Mouse (Mus musculus): ENCODE measurements at regions not wholly inside any gene's neighbourhood (a gene's known extent, or its start where the extent isn't known, plus 50 kb on each side); places are given as distances from the start of the nearest gene placed in this dataset.

DNA sequence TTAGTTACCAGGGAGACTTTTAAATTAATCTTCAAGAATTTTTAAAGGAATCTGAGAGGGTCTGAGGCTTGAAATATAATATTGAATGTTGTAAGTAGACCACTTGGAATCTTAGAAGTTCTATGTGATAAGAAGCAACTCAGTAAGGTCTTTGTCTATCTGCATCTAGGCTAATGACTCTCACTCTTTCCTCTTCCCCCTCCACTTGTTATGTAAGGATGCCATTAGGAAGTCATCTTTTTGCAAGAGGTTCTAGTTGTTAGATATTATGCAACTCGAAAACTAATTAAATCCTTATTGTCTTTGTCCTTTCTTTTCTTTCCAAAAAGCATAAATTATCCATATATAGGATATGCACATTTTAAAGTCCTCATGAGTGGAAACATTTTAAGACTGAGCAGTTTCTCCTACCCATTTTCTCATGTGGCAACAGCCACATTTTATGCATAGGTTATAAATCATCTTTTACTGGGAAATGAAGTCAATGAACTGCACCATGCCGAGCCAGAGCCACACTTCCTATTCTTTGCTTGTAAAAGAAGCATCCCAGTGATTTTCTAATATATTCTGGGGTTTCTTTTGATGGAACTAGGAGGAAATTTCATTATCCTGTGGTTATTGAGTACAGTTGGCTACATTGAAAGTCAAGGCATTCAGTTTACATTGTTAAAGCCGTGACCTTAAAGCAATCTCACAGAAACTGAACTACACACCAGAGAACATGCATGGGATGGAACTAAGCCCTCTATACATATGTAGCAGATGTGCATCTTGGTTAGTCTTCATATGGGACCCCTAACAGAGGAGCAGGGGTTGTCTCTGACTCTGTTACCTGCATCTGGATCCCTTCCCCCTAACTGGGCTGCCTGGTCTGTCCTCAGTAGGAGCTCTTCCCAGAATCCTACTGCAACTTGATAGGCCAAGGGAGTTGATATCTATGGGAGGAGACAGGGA, 230.8 kb downstream of the Ahr start:
- no peak overlapping the region for H3K4me3 ChIP-seq
- no peaks in the 10 kb centered on the region for H3K9me3 ChIP-seq (replicated peaks)
- no peaks in the 10 kb centered on the region for H3K27me3 ChIP-seq (ENCODE audit: low read depth, poor library complexity, severe bottlenecking)
- no peaks in the 10 kb centered on the region for H3K4me1 ChIP-seq
- no peaks in the 10 kb centered on the region for H3K36me3 ChIP-seq
- no peak overlapping the region for H3K27ac ChIP-seq
- DNase-seq (ENCODE audit: low spot score), result no peak
- WGBS, result 79% methylated on average over 3 of the region's 3 CpGs

DNA sequence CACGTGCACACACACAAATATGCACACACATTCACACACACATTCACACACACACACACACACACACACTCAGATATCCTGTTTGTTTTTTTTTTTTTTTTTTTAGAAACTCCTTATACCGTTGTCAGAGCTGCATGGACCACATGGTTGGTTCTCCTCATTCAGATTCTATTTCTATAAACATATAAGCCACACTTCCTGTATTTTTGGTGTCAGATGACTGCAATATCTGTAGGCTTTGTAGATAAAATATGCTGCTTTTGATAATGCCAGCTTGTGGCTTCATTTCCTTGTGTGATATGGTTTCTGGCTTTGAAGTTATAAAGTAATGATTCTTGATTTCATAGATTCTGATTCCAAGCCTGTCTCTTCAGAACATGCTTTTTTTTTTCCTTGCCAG, 231.7 kb downstream of the Ahr start:
- no peak overlapping the region for H3K27ac ChIP-seq
- no peaks in the 10 kb centered on the region for H3K4me1 ChIP-seq
- H3K27me3 ChIP-seq (ENCODE audit: low read depth, poor library complexity, severe bottlenecking), result no peaks in the 10 kb centered on the region
- no peaks in the 10 kb centered on the region for H3K9me3 ChIP-seq (replicated peaks)
- WGBS, result 96% methylated on average over 2 of the region's 2 CpGs
- no peak overlapping the region for H3K4me3 ChIP-seq
- no peak for DNase-seq (ENCODE audit: low spot score)
- no peaks in the 10 kb centered on the region for H3K36me3 ChIP-seq

DNA sequence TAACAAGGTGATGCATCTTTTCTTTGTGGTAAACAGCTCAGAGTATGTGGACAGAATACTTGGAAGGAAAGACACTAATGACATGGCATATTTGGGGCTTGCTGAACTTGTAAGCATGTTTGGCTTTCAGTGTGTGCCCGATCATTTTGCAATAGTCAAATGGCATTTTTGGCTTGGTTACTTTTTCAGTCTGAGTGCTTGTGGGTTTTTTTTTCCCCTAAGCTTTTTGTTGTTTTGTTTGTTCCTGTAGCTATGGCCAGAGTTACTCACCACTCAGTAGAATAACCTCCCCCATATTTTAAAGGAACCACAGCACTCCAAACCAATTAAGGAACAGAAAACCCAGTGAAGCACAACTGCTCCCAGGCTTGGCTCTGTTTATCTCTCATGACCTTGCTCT, 240.2 kb downstream of the Ahr start:
- Histone ChIP-seq H3K27me3 (ENCODE audit: low read depth, poor library complexity, severe bottlenecking) (no peaks in the 10 kb centered on the region), H3K27ac (no peak overlapping the region), H3K9me3 (replicated peaks) (no peaks in the 10 kb centered on the region), H3K36me3 (no peaks in the 10 kb centered on the region), H3K4me1 (no peaks in the 10 kb centered on the region), H3K4me3 (no peak overlapping the region)
- 95% methylated on average over 1 of the region's 1 CpGs for WGBS
- no peak for DNase-seq (ENCODE audit: low spot score)

DNA sequence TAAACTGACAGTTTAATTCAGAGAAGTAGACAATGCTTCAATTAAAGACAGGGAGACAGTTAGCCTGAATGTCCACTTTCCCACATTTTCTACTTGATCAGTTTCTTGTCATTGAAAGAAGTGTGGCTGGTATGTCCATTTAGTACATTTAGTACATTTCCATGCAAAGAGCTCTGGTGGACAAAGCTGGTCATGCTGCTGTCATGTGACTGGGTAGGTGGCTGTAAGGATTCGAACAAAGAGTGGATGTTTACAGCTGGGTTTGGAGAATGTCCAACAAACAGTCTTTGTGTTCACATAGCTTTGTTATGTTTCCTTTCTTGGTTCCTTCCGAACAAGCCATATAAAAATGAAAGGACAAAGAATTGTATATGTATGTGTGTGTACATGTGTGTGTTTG, 241.3 kb downstream of the Ahr start:
- Histone ChIP-seq H3K27ac (no peak overlapping the region), H3K36me3 (no peaks in the 10 kb centered on the region), H3K4me3 (no peak overlapping the region), H3K9me3 (replicated peaks) (no peaks in the 10 kb centered on the region), H3K4me1 (no peaks in the 10 kb centered on the region), H3K27me3 (ENCODE audit: low read depth, poor library complexity, severe bottlenecking) (no peaks in the 10 kb centered on the region)
- DNase-seq (ENCODE audit: low spot score), result no peak
- WGBS, result 88% methylated on average over 2 of the region's 2 CpGs

DNA sequence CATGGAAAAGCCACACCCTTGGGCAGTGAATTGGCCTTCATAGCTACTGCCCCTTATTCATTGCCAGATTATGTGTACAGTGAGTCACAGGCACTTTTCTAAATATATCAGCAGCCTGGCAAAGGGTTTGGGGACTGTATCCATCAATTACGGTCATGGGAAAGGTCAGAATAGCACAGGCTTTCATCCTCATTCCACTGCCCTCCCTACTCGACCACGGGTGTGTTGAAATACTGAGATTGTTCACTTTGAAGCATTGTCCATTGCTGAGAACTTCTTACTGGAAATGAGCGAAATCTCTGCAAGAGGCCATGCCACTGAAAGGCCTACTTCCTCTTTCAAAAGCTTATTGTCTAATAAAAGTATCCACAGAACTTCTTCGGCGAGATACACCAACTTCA, 242.9 kb downstream of the Ahr start:
- no peaks in the 10 kb centered on the region for H3K9me3 ChIP-seq (replicated peaks)
- WGBS, result 92% methylated on average over 6 of the region's 6 CpGs
- no peaks in the 10 kb centered on the region for H3K27me3 ChIP-seq (ENCODE audit: low read depth, poor library complexity, severe bottlenecking)
- H3K27ac ChIP-seq, result no peak overlapping the region
- DNase-seq (ENCODE audit: low spot score), result no peak
- no peaks in the 10 kb centered on the region for H3K36me3 ChIP-seq
- peaks cover 8% of the 10 kb centered on the region for H3K4me1 ChIP-seq
- no peak overlapping the region for H3K4me3 ChIP-seq

DNA sequence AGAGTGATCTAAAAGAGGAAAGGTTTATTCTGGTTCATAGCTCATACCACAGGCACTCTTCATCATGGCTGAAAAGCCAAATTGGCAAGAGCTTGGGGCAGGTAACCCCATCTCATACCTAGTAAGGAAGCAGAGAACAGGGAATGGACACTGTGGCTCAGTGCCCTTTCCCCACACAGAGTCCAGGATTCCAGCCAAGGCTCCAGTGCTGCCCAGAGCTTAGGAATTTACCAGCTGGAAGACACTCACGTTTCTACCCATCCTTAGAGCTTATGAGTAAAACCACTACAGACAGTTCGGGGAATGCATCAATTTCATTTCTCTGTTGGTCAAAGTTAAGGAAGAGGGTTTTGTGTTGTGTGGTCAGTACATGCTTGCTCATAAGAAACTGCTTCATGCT, 241.0 kb downstream of the Snx13 start:
- peaks cover 14% of the 10 kb centered on the region for H3K4me1 ChIP-seq
- no peaks in the 10 kb centered on the region for H3K36me3 ChIP-seq
- no peaks in the 10 kb centered on the region for H3K27me3 ChIP-seq (ENCODE audit: low read depth, poor library complexity, severe bottlenecking)
- no peak for DNase-seq (ENCODE audit: low spot score)
- no peak overlapping the region for H3K27ac ChIP-seq
- H3K4me3 ChIP-seq, result no peak overlapping the region
- H3K9me3 ChIP-seq (replicated peaks), result no peaks in the 10 kb centered on the region
- WGBS, result 88% methylated on average over 2 of the region's 2 CpGs

DNA sequence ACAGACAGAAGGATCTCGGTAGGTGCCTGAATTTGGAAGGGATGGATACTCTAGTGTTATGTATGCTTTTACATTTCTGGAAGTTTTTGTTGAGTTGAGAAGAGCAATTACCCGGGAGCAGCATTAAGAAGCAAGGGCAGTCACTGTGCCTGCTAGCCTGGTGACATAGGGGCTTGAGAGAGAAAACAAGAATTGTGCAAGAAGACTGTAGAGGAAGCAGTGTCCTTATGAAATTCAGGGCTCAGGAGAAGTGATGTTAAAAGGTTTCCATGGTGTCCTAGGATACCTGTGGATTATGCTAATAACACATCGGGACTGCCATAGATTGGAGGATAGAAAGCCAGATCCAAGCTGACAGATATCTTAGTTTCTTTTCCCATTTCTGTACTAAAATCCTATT, 240.6 kb downstream of the Snx13 start:
- no peak for DNase-seq (ENCODE audit: low spot score)
- peaks cover 14% of the 10 kb centered on the region for H3K4me1 ChIP-seq
- 73% methylated on average over 3 of the region's 3 CpGs for WGBS

DNA sequence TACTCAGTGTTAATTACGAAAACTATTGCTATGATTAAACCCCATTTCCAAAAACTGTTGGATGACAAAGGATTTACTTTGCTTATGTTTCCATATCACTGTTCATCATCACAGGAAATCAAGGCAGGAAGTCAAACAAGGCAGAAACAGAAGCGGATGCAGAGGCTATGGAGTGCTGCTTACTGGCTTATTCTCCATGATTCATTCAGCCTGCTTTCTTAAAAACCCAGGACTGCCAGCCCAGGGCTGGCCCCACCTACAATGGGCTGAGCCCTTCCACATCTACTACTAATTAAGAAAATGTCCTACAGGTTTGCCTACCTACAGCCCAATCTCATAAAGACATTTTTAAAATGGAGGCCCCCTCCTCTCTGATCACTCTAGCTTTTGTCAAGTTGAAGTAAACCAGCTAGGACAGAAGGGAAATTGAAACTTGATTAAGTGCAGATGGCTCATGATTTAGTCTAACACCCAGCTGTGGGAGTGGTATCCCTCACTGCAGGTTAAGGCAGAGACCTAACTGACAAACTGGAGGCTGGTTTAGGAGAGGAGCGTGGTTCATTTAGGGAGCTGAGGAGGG, 240.1 kb downstream of the Snx13 start:
- no peak overlapping the region for H3K27ac ChIP-seq
- H3K36me3 ChIP-seq, result no peaks in the 10 kb centered on the region
- WGBS, result 77% methylated on average over 3 of the region's 3 CpGs
- H3K27me3 ChIP-seq (ENCODE audit: low read depth, poor library complexity, severe bottlenecking), result no peaks in the 10 kb centered on the region
- H3K4me1 ChIP-seq, result peaks cover 14% of the 10 kb centered on the region
- H3K9me3 ChIP-seq (replicated peaks), result no peaks in the 10 kb centered on the region
- DNase-seq (ENCODE audit: low spot score), result no peak
- H3K4me3 ChIP-seq, result no peak overlapping the region

More for the DNA sequence above, 240.6 kb downstream of the Snx13 start:
- no peak overlapping the region for H3K27ac ChIP-seq
- no peak overlapping the region for H3K4me3 ChIP-seq
- H3K9me3 ChIP-seq (replicated peaks), result no peaks in the 10 kb centered on the region
- H3K27me3 ChIP-seq (ENCODE audit: low read depth, poor library complexity, severe bottlenecking), result no peaks in the 10 kb centered on the region
- no peaks in the 10 kb centered on the region for H3K36me3 ChIP-seq

DNA sequence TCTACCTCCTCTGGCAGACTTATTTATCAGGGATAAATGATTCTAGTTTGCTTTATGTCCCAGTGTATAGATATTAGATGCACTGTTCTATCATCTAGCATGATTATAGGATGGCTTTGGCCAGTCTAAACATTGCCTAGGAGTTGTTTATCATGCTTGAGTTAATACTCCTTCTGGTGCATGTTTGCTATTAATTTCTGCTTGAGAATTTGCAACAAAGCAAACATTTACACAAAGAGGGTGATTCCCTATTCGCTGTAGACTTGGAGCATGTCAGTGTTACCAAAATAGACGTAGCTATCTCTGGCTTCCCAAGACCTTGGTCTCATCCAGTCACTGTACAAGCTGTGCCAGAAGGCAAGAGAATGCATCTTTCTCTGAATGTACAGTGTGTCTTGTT, 237.4 kb downstream of the Snx13 start:
- Histone ChIP-seq H3K27me3 (ENCODE audit: low read depth, poor library complexity, severe bottlenecking) (no peaks in the 10 kb centered on the region), H3K36me3 (no peaks in the 10 kb centered on the region), H3K4me1 (peaks cover 14% of the 10 kb centered on the region), H3K4me3 (no peak overlapping the region), H3K9me3 (replicated peaks) (no peaks in the 10 kb centered on the region), H3K27ac (no peak overlapping the region)
- no peak for DNase-seq (ENCODE audit: low spot score)
- 83% methylated on average over 2 of the region's 2 CpGs for WGBS

DNA sequence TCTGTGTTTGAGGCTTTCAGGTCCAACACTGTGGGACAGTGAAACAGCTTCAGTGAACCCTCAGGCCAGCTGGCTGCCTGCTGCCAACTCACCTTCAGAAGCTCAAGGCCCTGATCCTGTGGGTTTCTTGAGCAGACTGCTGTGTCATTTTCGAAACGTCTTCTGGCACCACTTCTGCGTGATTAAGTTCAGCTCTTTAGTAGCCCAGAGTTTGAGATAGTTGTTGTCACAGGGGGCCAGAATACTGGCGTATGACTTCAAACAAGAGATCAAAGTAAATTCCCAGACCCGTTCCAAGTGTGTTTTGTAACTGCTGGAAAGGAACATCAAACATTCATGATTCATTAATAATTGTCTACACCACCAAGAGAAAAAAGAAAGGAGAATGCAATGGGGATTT, 236.9 kb downstream of the Snx13 start:
- Histone ChIP-seq H3K27ac (no peak overlapping the region), H3K4me3 (no peak overlapping the region), H3K9me3 (replicated peaks) (no peaks in the 10 kb centered on the region), H3K27me3 (ENCODE audit: low read depth, poor library complexity, severe bottlenecking) (no peaks in the 10 kb centered on the region), H3K4me1 (peaks cover 14% of the 10 kb centered on the region), H3K36me3 (no peaks in the 10 kb centered on the region)
- no peak for DNase-seq (ENCODE audit: low spot score)
- 55% methylated on average over 5 of the region's 5 CpGs for WGBS

DNA sequence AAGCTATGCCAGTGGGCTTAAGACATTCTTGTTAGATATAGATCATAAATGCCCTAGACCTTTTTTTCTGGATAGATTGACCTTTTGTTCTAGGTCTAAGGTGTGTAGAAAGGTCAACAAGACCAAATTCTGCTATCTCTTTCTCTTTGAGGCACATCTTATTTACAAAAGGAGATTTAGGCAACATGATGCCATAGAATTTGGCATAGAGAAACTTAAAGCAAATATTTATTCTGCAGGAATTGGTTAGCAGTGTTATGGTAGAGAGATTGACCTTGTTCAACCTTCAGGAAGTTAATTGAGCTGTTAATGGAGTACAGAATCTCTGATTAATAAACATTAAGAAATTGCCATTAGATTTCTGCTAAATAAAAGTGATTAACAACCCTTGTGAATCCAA, 236.4 kb downstream of the Snx13 start:
- no peak for DNase-seq (ENCODE audit: low spot score)
- peaks cover 14% of the 10 kb centered on the region for H3K4me1 ChIP-seq
- H3K36me3 ChIP-seq, result no peaks in the 10 kb centered on the region
- no peaks in the 10 kb centered on the region for H3K9me3 ChIP-seq (replicated peaks)
- no peak overlapping the region for H3K27ac ChIP-seq
- no peaks in the 10 kb centered on the region for H3K27me3 ChIP-seq (ENCODE audit: low read depth, poor library complexity, severe bottlenecking)
- H3K4me3 ChIP-seq, result no peak overlapping the region

DNA sequence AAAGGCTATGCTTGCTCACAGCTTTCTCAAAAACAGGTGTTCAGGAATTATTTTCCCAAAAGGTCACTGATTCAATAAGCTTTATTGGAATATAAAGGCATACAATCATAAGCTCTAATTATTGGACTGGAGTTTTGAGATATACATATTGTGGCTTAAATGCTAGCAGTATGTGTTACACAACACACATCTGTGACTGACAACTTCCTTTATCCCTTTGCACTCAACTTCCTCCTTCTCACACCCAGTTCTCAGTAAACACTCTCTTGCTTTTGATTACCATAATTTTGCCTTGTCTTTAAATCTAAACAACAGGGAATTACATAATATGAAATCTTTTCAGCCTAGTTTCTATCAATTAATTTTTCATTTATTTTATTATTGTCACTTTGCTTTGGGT, 222.5 kb downstream of the Snx13 start:
- H3K9me3 ChIP-seq (replicated peaks), result no peaks in the 10 kb centered on the region
- H3K36me3 ChIP-seq, result no peaks in the 10 kb centered on the region
- no peak overlapping the region for H3K4me3 ChIP-seq
- no peaks in the 10 kb centered on the region for H3K27me3 ChIP-seq (ENCODE audit: low read depth, poor library complexity, severe bottlenecking)
- H3K27ac ChIP-seq, result no peak overlapping the region
- no peaks in the 10 kb centered on the region for H3K4me1 ChIP-seq
- DNase-seq (ENCODE audit: low spot score), result no peak

DNA sequence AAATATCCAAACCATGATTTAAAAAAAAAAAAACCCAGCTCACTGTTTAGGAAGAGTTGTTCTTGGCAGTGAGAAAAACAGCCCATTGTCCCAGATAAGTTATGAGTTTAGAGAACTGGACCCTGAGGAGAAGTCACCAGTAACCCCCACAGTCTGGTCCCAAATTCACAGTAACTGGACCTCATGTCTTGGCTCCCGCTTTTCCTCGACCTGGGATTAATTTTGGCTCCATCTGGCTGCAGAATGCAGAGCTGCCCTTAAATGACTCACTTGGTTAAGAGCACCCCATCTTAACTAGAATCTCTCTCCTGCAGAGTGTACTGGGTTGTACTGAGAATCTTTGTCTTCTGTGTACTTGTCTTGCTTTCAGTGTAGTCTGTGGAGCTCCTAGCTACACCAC, 221.0 kb downstream of the Snx13 start:
- no peaks in the 10 kb centered on the region for H3K9me3 ChIP-seq (replicated peaks)
- H3K4me1 ChIP-seq, result no peaks in the 10 kb centered on the region
- DNase-seq (ENCODE audit: low spot score), result no peak
- 79% methylated on average over 2 of the region's 2 CpGs for WGBS
- H3K27me3 ChIP-seq (ENCODE audit: low read depth, poor library complexity, severe bottlenecking), result no peaks in the 10 kb centered on the region
- H3K4me3 ChIP-seq, result no peak overlapping the region
- no peaks in the 10 kb centered on the region for H3K36me3 ChIP-seq
- no peak overlapping the region for H3K27ac ChIP-seq
